Mouse (Mus musculus) spleen, adult 2 months (tissue): ENCODE measurements around the gene Wasf2.

Source experiments
- CTCF ChIP-seq: fragments of 200-500 bp; IDR thresholded peaks from 2 replicates; pipeline ENCODE4 v1.5.1; 2011; ENCODE audit warnings: mild to moderate bottlenecking, inconsistent platforms; ENCODE audit not compliant: insufficient read depth, insufficient read length, insufficient replicate concordance; ENCODE audit errors: extremely low read depth
- POLR2A ChIP-seq: fragments of 200-500 bp; IDR thresholded peaks from 2 replicates; pipeline ENCODE4 v1.6.1; 2011; ENCODE audit warnings: low read depth, low read length, inconsistent platforms

DNA sequence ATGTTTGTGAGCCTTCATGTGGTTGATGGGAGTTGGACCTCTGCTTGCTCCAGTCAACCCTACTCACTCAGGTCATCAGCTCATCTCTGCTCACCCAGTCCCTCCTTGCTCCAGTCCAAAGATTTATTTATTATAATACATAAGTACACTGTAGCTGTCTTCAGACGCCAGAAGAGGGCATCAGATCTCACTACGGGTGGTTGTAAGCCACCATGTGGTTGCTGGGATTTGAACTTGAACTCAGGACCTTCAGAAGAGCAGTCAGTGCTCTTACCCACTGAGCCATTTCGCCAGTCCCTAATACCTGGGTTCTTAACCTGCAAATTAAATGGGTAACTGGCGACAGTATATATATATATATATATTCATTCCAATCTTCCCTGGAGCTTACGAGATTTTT is 105.1 kb downstream of the Wasf2 start:
- TF ChIP-seq CTCF, result no peak
- no peak for TF ChIP-seq POLR2A
